Mouse (Mus musculus) gastrocnemius, postnatal 25 days (tissue): ENCODE data around the gene 4930412O13Rik. TPM values are rescaled to one million over a fixed set of nuclear protein-coding genes. Genes with fewer than 3 reads are reported as not detected.

Experiments used
- DNase-seq: peaks from one replicate; pipeline ENCODE4 v3.0.0; 2022
- total RNA-seq, 2 experiments: library from RNA; stranded (reverse); gene quantifications; 1 replicate in 1 of 2; 2 replicates in 1 of 2; pipeline ENCODE4 v1.2.3; 2021

4930412O13Rik gene
- total RNA-seq, 2 experiments from 2014 or later = not detected

- no peak for DNase-seq
Measured at GRCm38 (mm10) chr2:9880271-9880670, 781 bp upstream of the 4930412O13Rik start.

DNA sequence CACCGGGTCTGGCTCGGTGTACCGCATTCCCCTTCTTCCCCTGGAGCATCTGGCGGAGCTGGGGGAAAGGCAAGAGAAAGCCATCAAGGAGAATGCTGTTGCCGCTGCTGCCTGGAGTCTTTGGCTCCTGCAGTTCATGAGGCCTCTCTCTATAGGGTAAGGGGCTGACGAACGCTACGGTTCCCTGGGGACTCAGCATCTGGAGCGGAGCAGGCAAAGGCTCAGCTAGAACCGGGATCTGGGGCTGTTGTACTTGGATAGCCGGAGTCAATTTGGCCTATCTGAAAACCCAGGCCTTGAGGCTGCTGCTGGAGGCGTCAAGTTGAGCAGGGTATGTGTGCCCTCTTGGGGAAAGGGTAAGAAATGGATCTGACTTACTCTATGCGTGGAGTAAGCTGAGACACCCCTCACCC is 565 bp downstream of the 4930412O13Rik start:
- DNase-seq = no peak

GRCm38 (mm10) chr2:9882371-9882925 is 1.4 kb downstream of the 4930412O13Rik start:
- DNase-seq = no peak

GRCm38 (mm10) chr2:9882926-9883802 is 2.1 kb downstream of the 4930412O13Rik start:
- no peak for DNase-seq

- DNase-seq = no peak
Measured at GRCm38 (mm10) chr2:9883803-9884532, 2.9 kb downstream of the 4930412O13Rik start.

DNA sequence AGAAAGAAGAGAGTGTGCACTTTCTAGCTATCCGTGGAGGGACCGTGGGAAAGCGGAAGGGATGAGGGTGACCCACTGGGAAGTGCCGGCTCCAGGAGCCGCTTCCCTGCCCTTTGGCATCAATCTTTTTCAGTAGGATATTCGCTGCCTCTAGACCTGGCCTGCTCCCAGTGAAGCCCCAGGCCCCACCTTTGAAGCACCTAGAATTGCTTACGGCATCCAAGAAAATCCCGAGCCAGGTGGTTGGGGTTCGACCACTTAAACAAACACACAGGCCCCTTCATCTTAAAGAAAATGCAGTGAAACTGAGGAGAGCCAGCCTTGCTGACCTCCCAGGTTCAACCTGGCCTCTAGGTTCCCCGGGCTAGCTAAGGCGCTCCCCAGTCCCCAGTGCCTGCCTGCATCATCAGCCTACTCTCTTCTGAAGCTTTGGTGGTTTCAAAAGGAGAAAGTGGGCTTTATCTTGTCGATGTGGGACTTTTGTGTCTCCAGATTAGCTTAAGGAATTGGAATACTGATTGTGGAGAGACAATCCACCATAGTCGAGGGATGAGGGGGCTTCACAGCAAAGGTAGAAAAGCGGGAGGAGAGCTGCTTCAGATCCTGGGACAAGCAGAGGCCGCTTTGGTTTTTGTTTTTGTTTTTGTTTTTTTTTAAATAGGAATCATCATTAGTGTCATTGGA is 3.6 kb downstream of the 4930412O13Rik start:
- no peak for DNase-seq

DNA sequence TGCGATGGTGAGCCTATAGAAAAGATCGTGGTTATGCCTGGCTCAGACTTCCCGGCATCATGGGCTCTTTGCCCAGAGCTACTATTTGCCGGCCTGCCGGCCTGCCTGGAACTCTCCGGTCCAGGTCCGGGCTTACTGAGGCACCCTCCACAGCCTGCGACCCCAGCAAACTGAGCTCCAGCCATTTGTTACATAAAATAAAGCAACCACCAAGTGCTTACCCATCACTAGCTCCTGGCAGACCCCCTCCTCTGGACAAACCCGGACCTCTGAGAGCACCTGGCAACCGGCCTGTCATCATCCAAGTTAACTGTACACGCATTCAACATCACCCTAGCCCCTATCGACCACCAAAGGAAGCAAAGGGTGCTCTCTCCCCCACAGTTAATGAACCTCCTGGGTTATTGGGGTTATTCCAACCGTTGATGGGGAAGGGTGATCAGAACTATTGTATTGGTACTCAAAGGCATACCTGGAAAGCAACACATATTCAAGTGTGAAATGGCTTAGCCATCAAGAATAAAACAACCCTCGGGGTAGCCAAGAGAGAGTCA is 4.2 kb downstream of the 4930412O13Rik start:
- DNase-seq = no peak

DNA sequence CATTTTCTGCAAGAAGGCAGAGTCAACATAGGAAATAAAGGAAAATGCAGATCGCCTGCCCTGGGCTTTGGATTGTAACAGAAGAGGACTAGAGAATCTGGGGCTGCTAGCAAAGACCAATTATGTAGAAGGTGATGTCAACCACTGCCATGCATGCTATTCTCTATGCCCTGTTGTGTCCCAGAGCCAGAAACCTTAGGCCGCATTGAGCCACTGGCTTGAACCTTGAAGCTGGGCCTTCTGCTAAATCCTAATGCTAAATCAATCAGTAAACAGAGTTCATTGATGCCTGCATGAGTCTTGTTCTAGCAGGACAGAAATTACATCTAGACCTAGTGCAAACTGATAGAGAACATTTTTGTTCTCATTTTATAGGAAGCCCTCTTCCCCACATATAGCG is 5.0 kb downstream of the 4930412O13Rik start:
- no peak for DNase-seq

- no peak for DNase-seq
Measured at GRCm38 (mm10) chr2:9886921-9887610, 6.0 kb downstream of the 4930412O13Rik start.

GRCm38 (mm10) chr2:9887636-9888035 is 6.6 kb downstream of the 4930412O13Rik start:
- DNase-seq = no peak

GRCm38 (mm10) chr2:9888913-9889650 is 8.0 kb downstream of the 4930412O13Rik start, which contains the start of gene 9230102O04Rik:
9230102O04Rik (minus strand) TSS chr2:9889540.
- DNase-seq = no peak

- no peak for DNase-seq
Measured at GRCm38 (mm10) chr2:9889651-9890183, 8.7 kb downstream of the 4930412O13Rik start, which contains the start of gene Gata3. Gata3 (minus strand) TSS chr2:9890034.

GRCm38 (mm10) chr2:9890251-9890650 is 9.2 kb downstream of the 4930412O13Rik start:
- no peak for DNase-seq

- DNase-seq = no peak
Measured at GRCm38 (mm10) chr2:9890906-9891305, 9.9 kb downstream of the 4930412O13Rik start.

DNA sequence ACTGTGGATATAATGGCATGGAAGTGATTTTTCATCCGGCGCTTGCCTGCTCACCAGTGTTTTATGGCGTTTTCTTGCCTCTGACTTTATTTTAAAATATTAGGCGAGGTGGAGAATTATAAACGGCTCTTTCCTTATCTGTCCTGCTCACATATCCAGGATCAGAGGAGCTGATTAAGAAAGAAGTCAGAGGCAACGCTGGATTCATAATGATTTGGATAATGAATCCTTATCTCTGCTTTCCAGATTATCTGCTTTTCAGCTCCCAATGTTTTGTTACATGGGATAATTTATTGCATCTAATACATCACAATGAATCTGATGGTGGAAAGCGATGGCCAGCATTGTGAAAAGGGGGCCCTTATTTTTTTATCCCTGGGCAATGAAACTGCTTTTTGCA is 11.5 kb downstream of the 4930412O13Rik start:
- no peak for DNase-seq

GRCm38 (mm10) chr2:9893272-9893953 is 12.4 kb downstream of the 4930412O13Rik start:
- DNase-seq = no peak

DNA sequence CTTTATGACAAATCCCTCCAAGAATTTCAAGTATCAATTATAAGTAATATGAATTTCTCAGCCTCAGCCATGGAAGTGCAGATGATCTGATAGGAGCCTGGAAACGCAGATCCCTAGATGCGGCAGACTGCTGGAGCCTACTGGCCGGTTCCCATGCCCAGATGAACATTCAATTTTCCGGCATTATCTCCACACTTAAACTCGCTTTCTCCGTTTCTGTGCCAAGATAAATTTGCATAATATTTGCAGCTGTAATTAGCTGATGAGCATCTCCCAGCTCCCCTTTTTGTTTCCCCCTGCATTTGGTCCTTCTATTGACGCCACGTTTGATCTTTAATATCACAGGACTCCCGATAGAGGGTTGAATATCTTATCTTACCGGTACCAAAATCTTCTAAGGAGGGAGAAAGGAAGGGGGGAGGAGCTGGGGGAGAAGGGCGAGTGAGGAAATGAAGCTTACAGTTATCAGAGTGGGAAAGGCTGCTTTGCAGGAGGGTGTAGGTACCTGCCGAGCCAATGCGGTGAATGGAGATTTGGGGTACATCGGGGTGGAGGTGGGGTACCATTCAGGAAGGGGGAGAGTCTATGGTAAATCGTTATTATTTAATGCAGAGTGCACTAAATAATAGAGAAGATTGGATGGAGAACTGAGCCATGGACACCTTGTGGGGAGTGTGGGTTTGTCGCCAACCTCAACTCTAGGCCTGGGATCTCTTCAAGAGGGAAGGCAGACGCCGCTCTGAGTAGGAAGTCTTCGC is 14.0 kb downstream of the 4930412O13Rik start:
- no peak for DNase-seq

- DNase-seq = no peak
Measured at GRCm38 (mm10) chr2:9896097-9896770, 15.2 kb downstream of the 4930412O13Rik start.
